Mouse (Mus musculus): ENCODE data around the gene Fmnl3. TPM values are rescaled to one million over a fixed set of nuclear protein-coding genes. Genes with fewer than 3 reads are reported as not detected.

The Fmnl3 gene
- total RNA-seq, 2 experiments from 2014 or later = 27.6 to 31.7 TPM

Other genes with a start within 250 kb of the Fmnl3 start
- 10 to 100 TPM; 19.2 to 21.5 TPM for gene Spats2, start 244.6 kb downstream of the Fmnl3 start, total RNA-seq (2021)
- 1 to 10 TPM; 1.6 to 1.8 TPM for gene Kcnh3, start 145.6 kb downstream of the Fmnl3 start, total RNA-seq (2021)
- 10 to 100 TPM; 40.5 to 59.5 TPM for gene Mcrs1, start 118.5 kb downstream of the Fmnl3 start, total RNA-seq (2021)
- gene Prpf40b, start 75.4 kb downstream of the Fmnl3 start, total RNA-seq (2021) = 10 to 100 TPM; 40.4 to 57.2 TPM
- gene Fam186b, start 74.6 kb downstream of the Fmnl3 start, total RNA-seq (2021) = 1 to 10 TPM; 1.5 to 1.9 TPM
- 100 to 1,000 TPM; 581 to 642 TPM for gene Tmbim6, start 22.4 kb upstream of the Fmnl3 start, total RNA-seq (2021)
- gene Nckap5l, start 87.3 kb upstream of the Fmnl3 start, total RNA-seq (2021) = 10 to 100 TPM; 19.8 to 34.0 TPM
- 1 to 10 TPM; 6.0 to 6.5 TPM for gene Bcdin3d, start 104.2 kb upstream of the Fmnl3 start, total RNA-seq (2021)
- gene Faim2, start 157.7 kb upstream of the Fmnl3 start, total RNA-seq (2021) = 10 to 100 TPM; 10.5 to 13.7 TPM
- gene Aqp2, start 208.6 kb upstream of the Fmnl3 start, total RNA-seq (2021) = 1 to 10 TPM in 1 of 2 experiments, under 1 TPM in 1; 0.33 to 1.4 TPM
- gene Aqp5, start 220.3 kb upstream of the Fmnl3 start, total RNA-seq (2021) = 1 to 10 TPM in 1 of 2 experiments, under 1 TPM in 1; 0.61 to 1.6 TPM
- gene Aqp6, start 230.9 kb upstream of the Fmnl3 start, total RNA-seq (2021) = not detected